Mouse (Mus musculus) MEL (cell line): ENCODE measurements at regions not wholly inside any gene's neighbourhood (a gene's known extent, or its start where the extent isn't known, plus 50 kb on each side); places are given as distances from the start of the nearest gene placed in this dataset.

ENCODE experiments used
- CTCF ChIP-seq, 3 experiments: IDR thresholded peaks in 2 of 3; conservative IDR thresholded peaks in 1 of 3; 2 replicates each; pipeline ENCODE4 v1.5.1; 2011 to 2012; ENCODE audit warnings: low read length in 3 of 3, low read depth in 2 of 3, mild to moderate bottlenecking in 2 of 3, improper control_type of control experiment in 1 of 3, inconsistent platforms in 1 of 3, mixed read lengths in 1 of 3, moderate library complexity in 1 of 3; ENCODE audit not compliant: control insufficient read depth in 1 of 3, insufficient read depth in 1 of 3, poor library complexity in 1 of 3, severe bottlenecking in 1 of 3
- EP300 ChIP-seq, 2 experiments: IDR thresholded peaks; 2 replicates each; pipeline ENCODE4 v1.6.1; 2011; ENCODE audit warnings: improper control_type of control experiment in 2 of 2, low read length in 2 of 2, low read depth in 1 of 2, mild to moderate bottlenecking in 1 of 2
- GATA1 ChIP-seq: IDR thresholded peaks from 2 replicates; pipeline ENCODE4 v1.6.1; 2011; ENCODE audit warnings: low read depth, low read length, improper control_type of control experiment
- MAZ ChIP-seq: IDR thresholded peaks from 2 replicates; pipeline ENCODE4 v1.6.1; 2012; ENCODE audit warnings: low read depth, mild to moderate bottlenecking, inconsistent platforms, low read length, improper control_type of control experiment
- POLR2A ChIP-seq, 2 experiments: IDR thresholded peaks; 2 replicates each; pipeline ENCODE4 v1.6.1; 2011 to 2012; ENCODE audit warnings: low read length in 2 of 2, mild to moderate bottlenecking in 2 of 2, control low read depth in 1 of 2, improper control_type of control experiment in 1 of 2, low read depth in 1 of 2, moderate library complexity in 1 of 2; ENCODE audit not compliant: control insufficient read depth in 1 of 2, insufficient read depth in 1 of 2, poor library complexity in 1 of 2
- RAD21 ChIP-seq: IDR thresholded peaks from 2 replicates; pipeline ENCODE4 v1.6.1; 2011; ENCODE audit warnings: mild to moderate bottlenecking, low read depth, low read length, improper control_type of control experiment
- RCOR1 ChIP-seq: IDR thresholded peaks from 2 replicates; pipeline ENCODE4 v1.6.1; 2012; ENCODE audit warnings: low read depth, mild to moderate bottlenecking, inconsistent platforms, low read length, improper control_type of control experiment
- SMC3 ChIP-seq: IDR thresholded peaks from 2 replicates; pipeline ENCODE4 v1.6.1; 2011; ENCODE audit warnings: low read depth, low read length, improper control_type of control experiment
- TAL1 ChIP-seq: IDR thresholded peaks from 2 replicates; pipeline ENCODE4 v1.6.1; 2012; ENCODE audit warnings: mild to moderate bottlenecking, inconsistent platforms, low read length, moderate library complexity, mixed read lengths
- ZNF384 ChIP-seq: IDR thresholded peaks from 2 replicates; pipeline ENCODE4 v1.6.1; 2012; ENCODE audit warnings: low read depth, mild to moderate bottlenecking, inconsistent platforms, low read length, improper control_type of control experiment

DNA sequence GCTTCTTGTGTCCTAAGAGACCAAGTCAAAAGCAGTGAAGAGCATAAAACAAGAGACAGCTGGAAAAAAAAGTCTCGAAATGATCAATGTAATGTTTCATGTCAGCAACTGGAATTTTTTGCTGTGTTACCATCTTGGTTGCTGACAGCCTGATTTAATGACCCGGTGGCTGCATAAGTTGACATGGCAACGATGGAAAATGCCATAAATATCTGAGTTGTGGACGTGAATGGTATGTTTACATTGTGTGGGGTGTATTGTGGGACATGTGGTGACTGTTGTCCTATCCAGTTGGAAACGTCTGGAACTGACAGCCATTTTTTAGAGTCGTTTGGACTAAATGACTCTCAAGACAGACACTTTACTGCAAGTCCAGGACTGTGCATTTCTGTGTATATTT is 160.6 kb downstream of the Foxa2 start:
- TF ChIP-seq CTCF (IDR thresholded peaks at IDR 0.05 in 2 of 3, conservative IDR thresholded peaks at IDR 0.05 in 1 of 3; ENCODE audit: control insufficient read depth in 1 of 3, insufficient read depth in 1 of 3, low read depth in 2 of 3, low read length in 3 of 3, poor library complexity in 1 of 3, severe bottlenecking in 1 of 3) (no peak), MAZ (no peak), RAD21 (no peak), POLR2A (IDR thresholded peaks at IDR 0.05; ENCODE audit: control insufficient read depth in 1 of 2, insufficient read depth in 1 of 2, low read depth in 1 of 2, low read length in 2 of 2, poor library complexity in 1 of 2) (no peak), SMC3 (no peak), ZNF384 (no peak), GATA1 (no peak), TAL1 (no peak), RCOR1 (no peak), EP300 (IDR thresholded peaks at IDR 0.05; ENCODE audit: low read depth in 1 of 2, low read length in 2 of 2) (no peak)
